Mouse (Mus musculus) cerebellum, postnatal 4 days (tissue): ENCODE measurements around the gene Map3k5.
"Not testable (repeated sequence)": the region's sequence is repeated elsewhere in the genome, so short reads cannot be mapped to it uniquely, and the experiment has no call there.

Experiments used
- DNase-seq, 2 experiments: peaks; one replicate each; pipeline ENCODE4 v3.0.0; 2022; ENCODE audit warnings: low spot score in 2 of 2, mixed read lengths in 1 of 2

The Map3k5 gene

GRCm38 (mm10) chr10:19964105-19964504 is 29.8 kb downstream of the Map3k5 start:
- no peak for DNase-seq

- no peak for DNase-seq
These were observed 32.3 kb downstream of the Map3k5 start for GRCm38 (mm10) chr10:19966597-19966996.

GRCm38 (mm10) chr10:19968445-19968844 is 34.2 kb downstream of the Map3k5 start:
- no peak for DNase-seq

- no peak for DNase-seq
These were observed 35.7 kb downstream of the Map3k5 start for GRCm38 (mm10) chr10:19969831-19970460.

- not testable (repeated sequence) for DNase-seq
These were observed 37.2 kb downstream of the Map3k5 start for GRCm38 (mm10) chr10:19971491-19971890.

GRCm38 (mm10) chr10:19973321-19974108 is 39.2 kb downstream of the Map3k5 start:
- DNase-seq = no peak

GRCm38 (mm10) chr10:19977557-19977956 is 43.3 kb downstream of the Map3k5 start:
- DNase-seq = no peak

GRCm38 (mm10) chr10:19978662-19979199 is 44.5 kb downstream of the Map3k5 start:
- DNase-seq = no peak

GRCm38 (mm10) chr10:19987736-19988135 is 53.5 kb downstream of the Map3k5 start:
- no peak for DNase-seq

GRCm38 (mm10) chr10:19989986-19990385 is 55.7 kb downstream of the Map3k5 start:
- no peak for DNase-seq

GRCm38 (mm10) chr10:19990638-19991037 is 56.4 kb downstream of the Map3k5 start:
- no peak for DNase-seq

GRCm38 (mm10) chr10:19991237-19991865 is 57.1 kb downstream of the Map3k5 start:
- DNase-seq = no peak

- no peak for DNase-seq
These were observed 57.6 kb downstream of the Map3k5 start for GRCm38 (mm10) chr10:19991866-19992252.

GRCm38 (mm10) chr10:19994469-19995450 is 60.5 kb downstream of the Map3k5 start:
- DNase-seq = no peak

GRCm38 (mm10) chr10:19996151-19996550 is 61.9 kb downstream of the Map3k5 start:
- DNase-seq = no peak

- DNase-seq = no peak
These were observed 65.6 kb downstream of the Map3k5 start for GRCm38 (mm10) chr10:19999703-20000407.

- DNase-seq = no peak
These were observed 66.1 kb downstream of the Map3k5 start for GRCm38 (mm10) chr10:20000408-20000770.

GRCm38 (mm10) chr10:20001990-20002389 is 67.7 kb downstream of the Map3k5 start:
- DNase-seq = no peak

- DNase-seq = no peak
These were observed 68.7 kb downstream of the Map3k5 start for GRCm38 (mm10) chr10:20003006-20003405.

- no peak for DNase-seq
These were observed 70.5 kb downstream of the Map3k5 start for GRCm38 (mm10) chr10:20004786-20005185.

GRCm38 (mm10) chr10:20005491-20005952 is 71.2 kb downstream of the Map3k5 start:
- DNase-seq = no peak
